Mouse (Mus musculus) heart, postnatal 0 days (tissue): ENCODE results near the gene Hhipl1. TPM values are rescaled to one million over a fixed set of nuclear protein-coding genes. Genes with fewer than 3 reads are reported as not detected.

Experiments
- ATAC-seq: fragments of 200-750 bp; cut with Nextera tagmentation; 2 replicates; pipeline ENCODE4 v1.8.0; 2017; ENCODE audit warnings: low read depth, moderate number of reproducible peaks, moderate library complexity; ENCODE audit not compliant: insufficient read depth
- DNase-seq: peaks from one replicate; pipeline ENCODE4 v3.0.0-alpha.2; 2016; ENCODE audit warnings: low spot score
- H3K27ac ChIP-seq: fragments of 300-500 bp; sonication (generic); 2 replicates; pipeline ENCODE4 v1.5.1; 2014; ENCODE audit warnings: low read depth, mild to moderate bottlenecking
- H3K27me3 ChIP-seq: fragments of 300-500 bp; sonication (generic); 2 replicates; pipeline ENCODE4 v1.6.1; 2014; ENCODE audit warnings: low read length, mixed read lengths; ENCODE audit not compliant: control insufficient read depth, insufficient read depth
- H3K36me3 ChIP-seq: fragments of 300-500 bp; sonication (generic); replicated peaks from 2 replicates; pipeline ENCODE4 v1.6.1; 2014; ENCODE audit warnings: low read length, mixed read lengths; ENCODE audit not compliant: control insufficient read depth, insufficient read depth
- H3K4me1 ChIP-seq: fragments of 300-500 bp; sonication (generic); 2 replicates; pipeline ENCODE4 v1.6.1; 2014; ENCODE audit warnings: antibody characterized with exemption; ENCODE audit not compliant: control insufficient read depth, insufficient read depth
- H3K4me2 ChIP-seq: fragments of 300-500 bp; sonication (generic); 2 replicates; pipeline ENCODE4 v1.6.1; 2014; ENCODE audit warnings: low read depth, mild to moderate bottlenecking, low read length, moderate library complexity
- H3K4me3 ChIP-seq: fragments of 300-500 bp; sonication (generic); 2 replicates; pipeline ENCODE4 v1.5.1; 2014; ENCODE audit warnings: low read depth, low read length
- H3K9ac ChIP-seq: fragments of 300-500 bp; sonication (generic); replicated peaks from 2 replicates; pipeline ENCODE4 v1.6.1; 2014; ENCODE audit warnings: low read depth, low read length, mixed read lengths
- H3K9me3 ChIP-seq: fragments of 300-500 bp; sonication (generic); replicated peaks from 2 replicates; pipeline ENCODE4 v1.6.1; 2016; ENCODE audit warnings: low read length; ENCODE audit not compliant: control insufficient read depth
- CTCF ChIP-seq: IDR thresholded peaks from 2 replicates; pipeline ENCODE4 v1.5.1; 2016; ENCODE audit warnings: antibody characterized with exemption, control low read depth, low read depth
- EP300 ChIP-seq: IDR thresholded peaks from 2 replicates; pipeline ENCODE4 v1.6.1; 2016; ENCODE audit warnings: antibody characterized with exemption, low read depth
- WGBS: fragments of 180-500 bp; shearing (Covaris S2); extraction: QIAGEN DNeasy Blood & Tissue Kit; methylation state at CpG from one replicate; pipeline ENCODE4 v1.1.7; 2014; 5-methylcytosine and 5-hydroxymethylcytosine counted together
- polyA plus RNA-seq: library from polyadenylated mRNA; unstranded; fragments of >200 nt; fragmentation: Nextera tagmentation; extraction: Ambion mirVana; gene quantifications from 2 replicates; pipeline ENCODE4 v1.2.1, GENCODE M21; 2015
- total RNA-seq: library from RNA; depleted of rRNA; stranded (reverse); fragments of >200 nt; gene quantifications from 2 replicates; pipeline ENCODE4 v1.2.3, GENCODE M21; 2014; ENCODE audit warnings: low replicate concordance

The Hhipl1 gene
- total and polyA plus RNA-seq, 2 experiments from 2014 or later = 0.61 to 5.0 TPM

DNA sequence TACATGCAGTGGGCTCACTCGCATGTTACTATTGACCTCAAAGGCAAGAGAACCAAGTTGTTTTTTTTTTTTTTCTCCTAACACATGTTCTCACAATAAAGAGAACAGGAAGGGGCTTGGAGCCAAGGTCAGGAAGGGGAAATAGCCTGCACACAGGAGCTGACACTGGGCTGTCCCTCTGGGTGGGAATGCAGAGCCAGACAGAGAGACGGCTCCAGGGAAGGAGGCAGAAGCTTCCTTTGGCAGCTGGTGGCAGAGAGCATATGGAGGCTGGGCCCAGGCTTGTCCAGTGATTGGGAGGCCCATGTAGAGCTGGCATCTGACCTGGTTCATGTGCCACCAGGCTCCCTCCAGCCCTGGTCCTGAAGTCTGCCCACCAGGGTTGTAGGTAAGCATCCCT is 61.8 kb downstream of the Hhipl1 start:
- 57% methylated on average over 2 of the region's 2 CpGs for WGBS
- no peak overlapping the region for H3K4me2 ChIP-seq

DNA sequence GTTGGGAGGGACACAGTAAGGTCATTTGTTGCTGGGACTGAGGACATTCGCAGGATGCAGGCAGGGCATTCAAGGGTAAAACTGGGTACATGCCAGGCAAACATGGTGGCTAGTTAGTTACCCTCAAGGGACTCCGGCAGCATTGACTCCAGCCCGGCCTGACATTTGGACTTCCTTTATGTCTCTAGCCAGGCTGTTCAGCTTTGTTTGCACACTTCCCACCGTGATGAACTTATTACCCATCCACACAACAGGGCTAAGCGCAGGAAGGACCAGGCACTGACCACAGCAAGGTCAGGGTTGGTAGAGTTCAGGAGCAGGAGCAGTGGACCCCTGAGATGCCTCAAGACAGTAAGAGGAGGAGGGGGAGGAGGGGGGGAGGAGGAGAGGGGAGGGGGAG is 62.9 kb downstream of the Hhipl1 start:
- Histone ChIP-seq H3K27me3 (no peaks in the 10 kb centered on the region), H3K4me1 (peaks cover 59% of the 10 kb centered on the region), H3K9ac (no peak overlapping the region), H3K9me3 (no peaks in the 10 kb centered on the region), H3K4me2 (no peak overlapping the region), H3K4me3 (no peak overlapping the region), H3K36me3 (no peaks in the 10 kb centered on the region), H3K27ac (peak overlapping the region; percentile 51)
- DNase-seq (no peak), ATAC-seq (no peak)
- no peak for TF ChIP-seq EP300
- no peak for TF ChIP-seq CTCF
- 64% methylated on average over 5 of the region's 5 CpGs for WGBS

More for the DNA sequence above, 61.8 kb downstream of the Hhipl1 start:
- H3K27me3 ChIP-seq = no peaks in the 10 kb centered on the region
- peaks cover 50% of the 10 kb centered on the region for H3K4me1 ChIP-seq
- H3K9ac ChIP-seq = no peak overlapping the region
- H3K36me3 ChIP-seq = no peaks in the 10 kb centered on the region
- H3K9me3 ChIP-seq = no peaks in the 10 kb centered on the region
- DNase-seq = peak; percentile 26
- TF ChIP-seq CTCF = no peak
- no peak for TF ChIP-seq EP300
- no peak overlapping the region for H3K4me3 ChIP-seq
- peak overlapping the region; percentile 51 for H3K27ac ChIP-seq
- no peak for ATAC-seq

DNA sequence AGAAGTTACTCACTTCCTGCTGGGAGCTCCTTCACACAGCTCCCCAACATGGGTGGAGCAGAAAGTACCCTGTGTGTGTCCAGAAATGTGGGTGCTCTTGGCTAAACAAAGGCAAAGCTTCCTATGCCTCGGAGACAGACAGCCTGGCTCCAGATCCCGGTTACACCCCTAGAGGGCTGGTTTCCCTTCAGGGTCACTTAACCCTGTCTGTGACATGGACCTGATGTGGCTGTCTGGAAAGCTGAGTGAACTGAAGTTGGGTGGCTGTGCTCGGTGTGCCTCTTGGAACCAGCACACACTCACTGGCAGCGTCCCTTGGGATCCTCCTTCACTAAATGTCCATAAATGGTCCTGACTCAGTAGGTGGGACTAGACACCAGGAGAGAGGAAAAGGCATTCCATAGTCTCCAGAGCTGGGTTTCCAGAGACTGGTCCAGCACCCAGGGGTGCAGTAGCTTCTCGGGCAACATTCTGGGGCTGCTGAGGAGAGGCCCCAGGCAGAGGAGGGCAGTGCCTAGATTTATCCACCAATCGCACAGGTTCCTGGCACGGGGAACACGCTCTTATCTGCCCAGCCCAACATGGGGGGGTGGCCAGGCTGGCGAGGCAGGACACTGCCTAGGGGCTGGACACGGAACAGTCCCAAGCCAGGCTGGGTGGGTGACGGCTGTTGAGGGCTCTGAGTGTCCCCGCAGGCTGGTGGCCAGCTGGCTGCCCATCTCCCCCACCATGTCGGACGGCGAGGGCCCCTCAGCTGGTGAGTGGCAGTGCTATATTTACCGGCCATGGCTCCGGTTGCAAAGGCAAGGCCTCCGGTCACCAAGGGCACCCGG is 64.7 kb downstream of the Hhipl1 start, which contains the start of gene Eml1:
TSS of gene Eml1 (plus strand) at position 362 of the 833 bp plus-strand sequence.
- Histone ChIP-seq H3K9me3 (no peaks in the 10 kb centered on the region), H3K4me3 (peak within 1 kb of the TSS; percentile 39), H3K27ac (peak within 1 kb of the TSS; percentile 97), H3K27me3 (no peaks in the 10 kb centered on the region), H3K4me2 (peak within 1 kb of the TSS; percentile 66), H3K36me3 (no peaks in the 10 kb centered on the region), H3K4me1 (peaks cover 54% of the 10 kb centered on the region), H3K9ac (peak within 1 kb of the TSS; percentile 57)
- ATAC-seq (peak; percentile 87), DNase-seq (peak; percentile 78)
- TF ChIP-seq CTCF (no peak), EP300 (peak; percentile 59; the same call in 1 of the 2 replicates)
- 20% methylated on average over 19 of the region's 19 CpGs for WGBS

GRCm38 (mm10) chr12:108371429-108371765 is 65.3 kb downstream of the Hhipl1 start:
- Histone ChIP-seq H3K27me3 (no peaks in the 10 kb centered on the region), H3K36me3 (no peaks in the 10 kb centered on the region), H3K9me3 (no peaks in the 10 kb centered on the region), H3K4me2 (peak overlapping the region; percentile 66), H3K9ac (peak overlapping the region; percentile 57), H3K4me1 (peaks cover 51% of the 10 kb centered on the region), H3K27ac (peak overlapping the region; percentile 97), H3K4me3 (peak overlapping the region; percentile 39)
- ATAC-seq = no peak; the same call in 1 of the 2 replicates
- WGBS = 40% methylated on average over 6 of the region's 6 CpGs
- TF ChIP-seq EP300 (no peak), CTCF (no peak)
- peak; percentile 11 for DNase-seq

- Histone ChIP-seq H3K4me3 (peak overlapping the region; percentile 39), H3K27ac (peak overlapping the region; percentile 97), H3K9ac (peak overlapping the region; percentile 57; the same call in 1 of the 2 replicates), H3K9me3 (no peaks in the 10 kb centered on the region), H3K4me2 (peak overlapping the region; percentile 66), H3K4me1 (peaks cover 51% of the 10 kb centered on the region), H3K36me3 (no peaks in the 10 kb centered on the region), H3K27me3 (no peaks in the 10 kb centered on the region)
- peak; percentile 50 for DNase-seq
- 22% methylated on average over 17 of the region's 17 CpGs for WGBS
- no peak; the same call in 1 of the 2 replicates for ATAC-seq
- TF ChIP-seq CTCF (no peak), EP300 (no peak)
Observed at GRCm38 (mm10) chr12:108372241-108372640, 66.2 kb downstream of the Hhipl1 start.
